Mouse (Mus musculus) E14TG2a.4 (cell line): Measurements from ENCODE around the gene Hist1h3f.
A peak's percentile ranks its signal among the peaks of the same experiment; 100 is the strongest.

Source experiments
- H3K27me3 ChIP-seq: 2 replicates; pipeline ENCODE4 v1.6.1; 2014; ENCODE audit warnings: low read length, control low read depth; ENCODE audit not compliant: insufficient read depth
- H3K36me3 ChIP-seq: 2 replicates; pipeline ENCODE4 v1.6.1; 2014; ENCODE audit warnings: low read length, control low read depth; ENCODE audit not compliant: insufficient read depth
- H3K4me1 ChIP-seq: replicated peaks from 2 replicates; pipeline ENCODE4 v1.6.1; 2014; ENCODE audit warnings: low read depth, low read length, control low read depth
- H3K4me3 ChIP-seq: replicated peaks from 2 replicates; pipeline ENCODE4 v1.5.1; 2014; ENCODE audit warnings: mild to moderate bottlenecking, low read length
- H3K9me3 ChIP-seq: 2 replicates; pipeline ENCODE4 v1.6.1; 2014; ENCODE audit warnings: low read length, control low read depth
- CTCF ChIP-seq: conservative IDR thresholded peaks from 2 replicates; pipeline ENCODE4 v1.5.1; 2014; ENCODE audit warnings: low read length
- NANOG ChIP-seq: IDR thresholded peaks from 2 replicates; pipeline ENCODE4 v1.6.1; 2014; ENCODE audit warnings: borderline replicate concordance, low read length, mixed read lengths
- POU5F1 ChIP-seq: IDR thresholded peaks from 2 replicates; pipeline ENCODE4 v1.6.1; 2014; ENCODE audit warnings: low read length, borderline replicate concordance

The Hist1h3f gene

GRCm38 (mm10) chr13:23543965-23544786, at the start of gene Hist1h3f:
Hist1h3f (plus strand) TSS chr13:23544052.
- no peak for TF ChIP-seq POU5F1
- TF ChIP-seq NANOG, result no peak
- TF ChIP-seq CTCF, result no peak
- Histone ChIP-seq H3K4me1 (peaks cover 18% of the 10 kb centered on the region), H3K4me3 (peak within 1 kb of the TSS; percentile 74), H3K36me3 (no peaks in the 10 kb centered on the region), H3K27me3 (no peaks in the 10 kb centered on the region), H3K9me3 (no peaks in the 10 kb centered on the region)

GRCm38 (mm10) chr13:23495526-23495925, 48.3 kb upstream of the Hist1h3f start:
- Histone ChIP-seq H3K4me3 (peak overlapping the region; percentile 32; the same call in 1 of the 2 replicates), H3K36me3 (no peaks in the 10 kb centered on the region), H3K9me3 (no peaks in the 10 kb centered on the region), H3K27me3 (no peaks in the 10 kb centered on the region), H3K4me1 (peaks cover 71% of the 10 kb centered on the region)
- no peak for TF ChIP-seq CTCF
- TF ChIP-seq NANOG, result no peak
- no peak for TF ChIP-seq POU5F1

- TF ChIP-seq NANOG (no peak), CTCF (no peak), POU5F1 (no peak)
- Histone ChIP-seq H3K4me1 (peaks cover 70% of the 10 kb centered on the region), H3K36me3 (no peaks in the 10 kb centered on the region), H3K4me3 (peak overlapping the region; percentile 76), H3K9me3 (no peaks in the 10 kb centered on the region), H3K27me3 (no peaks in the 10 kb centered on the region)
Measured at GRCm38 (mm10) chr13:23497656-23498321, 46.1 kb upstream of the Hist1h3f start.

- H3K4me1 ChIP-seq, result peaks cover 68% of the 10 kb centered on the region
- no peaks in the 10 kb centered on the region for H3K9me3 ChIP-seq
- H3K36me3 ChIP-seq, result no peaks in the 10 kb centered on the region
- peak overlapping the region; percentile 76 for H3K4me3 ChIP-seq
- TF ChIP-seq NANOG (no peak), POU5F1 (no peak), CTCF (no peak)
- H3K27me3 ChIP-seq, result no peaks in the 10 kb centered on the region
Measured at GRCm38 (mm10) chr13:23498653-23499052, 45.2 kb upstream of the Hist1h3f start.

- H3K4me1 ChIP-seq, result peaks cover 71% of the 10 kb centered on the region
- TF ChIP-seq CTCF (no peak), POU5F1 (no peak), NANOG (no peak)
Measured at GRCm38 (mm10) chr13:23499943-23500342, 43.9 kb upstream of the Hist1h3f start.

GRCm38 (mm10) chr13:23500424-23501200, 43.2 kb upstream of the Hist1h3f start:
- TF ChIP-seq POU5F1 (no peak), CTCF (no peak), NANOG (no peak)
- no peaks in the 10 kb centered on the region for H3K27me3 ChIP-seq
- H3K4me3 ChIP-seq, result peak overlapping the region; percentile 76
- H3K4me1 ChIP-seq, result peaks cover 71% of the 10 kb centered on the region
- H3K36me3 ChIP-seq, result no peaks in the 10 kb centered on the region
- H3K9me3 ChIP-seq, result no peaks in the 10 kb centered on the region

More at GRCm38 (mm10) chr13:23499943-23500342, 43.9 kb upstream of the Hist1h3f start:
- Histone ChIP-seq H3K9me3 (no peaks in the 10 kb centered on the region), H3K27me3 (no peaks in the 10 kb centered on the region), H3K36me3 (no peaks in the 10 kb centered on the region), H3K4me3 (peak overlapping the region; percentile 76)

GRCm38 (mm10) chr13:23501511-23501910, 42.3 kb upstream of the Hist1h3f start:
- H3K27me3 ChIP-seq, result no peaks in the 10 kb centered on the region
- no peaks in the 10 kb centered on the region for H3K36me3 ChIP-seq
- no peak for TF ChIP-seq NANOG
- TF ChIP-seq POU5F1, result no peak
- TF ChIP-seq CTCF, result no peak
- H3K9me3 ChIP-seq, result no peaks in the 10 kb centered on the region
- peaks cover 67% of the 10 kb centered on the region for H3K4me1 ChIP-seq
- H3K4me3 ChIP-seq, result peak overlapping the region; percentile 76

- H3K4me1 ChIP-seq, result peaks cover 65% of the 10 kb centered on the region
- TF ChIP-seq NANOG, result no peak
- TF ChIP-seq CTCF, result no peak
- TF ChIP-seq POU5F1, result no peak
Measured at GRCm38 (mm10) chr13:23502031-23502567, 41.8 kb upstream of the Hist1h3f start.

GRCm38 (mm10) chr13:23502916-23503315, 40.9 kb upstream of the Hist1h3f start:
- H3K9me3 ChIP-seq, result no peaks in the 10 kb centered on the region
- TF ChIP-seq CTCF, result no peak
- TF ChIP-seq POU5F1, result no peak
- no peak for TF ChIP-seq NANOG
- no peaks in the 10 kb centered on the region for H3K36me3 ChIP-seq
- peaks cover 67% of the 10 kb centered on the region for H3K4me1 ChIP-seq
- H3K27me3 ChIP-seq, result no peaks in the 10 kb centered on the region
- peak overlapping the region; percentile 51; the same call in 1 of the 2 replicates for H3K4me3 ChIP-seq

More at GRCm38 (mm10) chr13:23502031-23502567, 41.8 kb upstream of the Hist1h3f start:
- H3K27me3 ChIP-seq, result no peaks in the 10 kb centered on the region
- H3K9me3 ChIP-seq, result no peaks in the 10 kb centered on the region
- no peaks in the 10 kb centered on the region for H3K36me3 ChIP-seq
- H3K4me3 ChIP-seq, result peak overlapping the region; percentile 76
